Comparison of ENCODE assay signal across 8 mouse cellular contexts in genomic region chr4:134913413-134913812, GRCm38 (mm10). TPM values are rescaled to one million over a fixed set of nuclear protein-coding genes. Genes with fewer than 3 reads are reported as not detected.
DNase-seq lines count a peak whose midpoint lies in the region; ATAC-seq and TF ChIP-seq lines count a peak whose summit lies in the region.

No protein-coding gene starts in this region.

- H3K4me2 ChIP-seq in forebrain, postnatal 0 days (ENCODE audit: low read depth), result peak overlapping the region; percentile 58
- peak overlapping the region; percentile 68 for H3K4me2 ChIP-seq in liver, embryonic 11.5 days
- H3K4me2 ChIP-seq in midbrain, postnatal 0 days (ENCODE audit: low read depth, low read length, poor library complexity, severe bottlenecking), result peak overlapping the region; percentile 62
- peak overlapping the region; percentile 70 for H3K4me2 ChIP-seq in stomach, postnatal 0 days (replicated peaks; ENCODE audit: low read depth)

- peak; percentile 43 to 57 for DNase-seq in left cerebral cortex, adult 2 months (ENCODE audit: extremely low spot score in 1 of 2, low spot score in 2 of 2)
- no peak for DNase-seq in left cerebral cortex, adult 8-10 months (ENCODE audit: low spot score in 2 of 2)
- peak; percentile 77 for DNase-seq in cerebellum, adult 9-10 months
- peak; percentile 76 for DNase-seq in forebrain, postnatal 0 days
- peak; percentile 63 for DNase-seq in liver, embryonic 11.5 days (ENCODE audit: low spot score)
- DNase-seq in midbrain, postnatal 0 days (ENCODE audit: low spot score), result peak; percentile 71
- DNase-seq in stomach, postnatal 0 days (ENCODE audit: low spot score), result peak; percentile 75

- ATAC-seq in forebrain, postnatal 0 days, result no peak
- peak; percentile 14 for ATAC-seq in inflammation-experienced regulatory T-cells, adult 6 months
- no peak for ATAC-seq in liver, embryonic 11.5 days (replicated peaks; ENCODE audit: low FRiP score)
- ATAC-seq in midbrain, postnatal 0 days (ENCODE audit: low FRiP score), result no peak
- no peak for ATAC-seq in stomach, postnatal 0 days (ENCODE audit: low FRiP score, low TSS enrichment)

- H3K9me3 ChIP-seq in forebrain, postnatal 0 days (ENCODE audit: low read length), result no peaks in the 10 kb centered on the region
- H3K9me3 ChIP-seq in liver, embryonic 11.5 days (ENCODE audit: control insufficient read depth, low read length), result no peaks in the 10 kb centered on the region
- no peaks in the 10 kb centered on the region for H3K9me3 ChIP-seq in midbrain, postnatal 0 days (ENCODE audit: low read length)
- no peaks in the 10 kb centered on the region for H3K9me3 ChIP-seq in stomach, postnatal 0 days (ENCODE audit: control insufficient read depth, low read length)

- intact Hi-C loops in left cerebral cortex, adult 2 months (cut with DNase I), result no loop called here

- no peaks in the 10 kb centered on the region for H3K27me3 ChIP-seq in forebrain, postnatal 0 days (ENCODE audit: insufficient read depth, low read length)
- H3K27me3 ChIP-seq in liver, embryonic 11.5 days (replicated peaks; ENCODE audit: control insufficient read depth, insufficient read depth, low read length), result no peaks in the 10 kb centered on the region
- H3K27me3 ChIP-seq in midbrain, postnatal 0 days (ENCODE audit: insufficient read depth, low read length), result no peaks in the 10 kb centered on the region
- no peaks in the 10 kb centered on the region for H3K27me3 ChIP-seq in stomach, postnatal 0 days (ENCODE audit: control insufficient read depth, insufficient read depth, low read length)

- H3K4me1 ChIP-seq in forebrain, postnatal 0 days (ENCODE audit: insufficient read depth), result 0 out of 2 replicates have a peak, but pooled peaks cover 4% of the 10 kb centered on the region
- peaks cover 29% of the 10 kb centered on the region for H3K4me1 ChIP-seq in liver, embryonic 11.5 days (replicated peaks; ENCODE audit: control insufficient read depth, insufficient read depth, low read length)
- no peaks in the 10 kb centered on the region for H3K4me1 ChIP-seq in midbrain, postnatal 0 days (ENCODE audit: insufficient read depth, low read length)
- H3K4me1 ChIP-seq in stomach, postnatal 0 days (replicated peaks; ENCODE audit: control insufficient read depth, insufficient read depth), result peaks cover 3% of the 10 kb centered on the region; the same call in 1 of the 2 replicates

- H3K9ac ChIP-seq in forebrain, postnatal 0 days, result 0 out of 2 replicates have a peak overlapping the region, but pooled peaks have one; percentile 80
- H3K9ac ChIP-seq in liver, embryonic 11.5 days (ENCODE audit: low read depth, low read length), result 0 out of 2 replicates have a peak overlapping the region, but pooled peaks have one; percentile 25
- no peak overlapping the region for H3K9ac ChIP-seq in midbrain, postnatal 0 days (replicated peaks; ENCODE audit: low read length, poor library complexity, severe bottlenecking)
- H3K9ac ChIP-seq in stomach, postnatal 0 days (ENCODE audit: low read length), result no peak overlapping the region

- peaks cover 25% of the 10 kb centered on the region for H3K36me3 ChIP-seq in forebrain, postnatal 0 days (ENCODE audit: insufficient read depth)
- H3K36me3 ChIP-seq in liver, embryonic 11.5 days (ENCODE audit: control insufficient read depth, insufficient read depth, low read length), result peaks cover 19% of the 10 kb centered on the region
- H3K36me3 ChIP-seq in midbrain, postnatal 0 days (ENCODE audit: insufficient read depth, low read length), result peaks cover 12% of the 10 kb centered on the region
- H3K36me3 ChIP-seq in stomach, postnatal 0 days (ENCODE audit: control insufficient read depth, insufficient read depth, low read length), result peaks cover 10% of the 10 kb centered on the region

- 33% methylated on average over 3 of the region's 3 CpGs for WGBS in forebrain, postnatal 0 days
- 28% methylated on average over 3 of the region's 3 CpGs for WGBS in liver, embryonic 11.5 days
- WGBS in midbrain, postnatal 0 days, result 28% methylated on average over 3 of the region's 3 CpGs
- 32% methylated on average over 3 of the region's 3 CpGs for WGBS in stomach, postnatal 0 days

- TF ChIP-seq CTCF in left cerebral cortex, adult 2 months (IDR thresholded peaks at IDR 0.05), result peak; percentile 95
- peak; percentile 79 for TF ChIP-seq CTCF in forebrain, postnatal 0 days (IDR thresholded peaks at IDR 0.05; ENCODE audit: low read depth)
- peak; percentile 84 for TF ChIP-seq CTCF in midbrain, postnatal 0 days (IDR thresholded peaks at IDR 0.05)
- peak; percentile 87 for TF ChIP-seq CTCF in stomach, postnatal 0 days (IDR thresholded peaks at IDR 0.05; ENCODE audit: low read depth)

- H3K4me3 ChIP-seq in left cerebral cortex, adult 2 months, result peak overlapping the region; percentile 82
- peak overlapping the region; percentile 79 for H3K4me3 ChIP-seq in forebrain, postnatal 0 days (ENCODE audit: low read depth, low read length)
- peak overlapping the region; percentile 93 for H3K4me3 ChIP-seq in liver, embryonic 11.5 days (ENCODE audit: low read depth, low read length)
- H3K4me3 ChIP-seq in midbrain, postnatal 0 days (ENCODE audit: low read depth, low read length), result peak overlapping the region; percentile 70; the same call in 1 of the 2 replicates
- no peak overlapping the region for H3K4me3 ChIP-seq in stomach, postnatal 0 days (ENCODE audit: low read depth, low read length)

- no peak overlapping the region for H3K27ac ChIP-seq in left cerebral cortex, adult 2 months
- H3K27ac ChIP-seq in forebrain, postnatal 0 days (ENCODE audit: low read depth, low read length), result no peak overlapping the region
- H3K27ac ChIP-seq in liver, embryonic 11.5 days (ENCODE audit: low read depth, low read length), result no peak overlapping the region
- 0 out of 2 replicates have a peak overlapping the region, but pooled peaks have one; percentile 13 for H3K27ac ChIP-seq in midbrain, postnatal 0 days (ENCODE audit: low read depth, low read length)
- H3K27ac ChIP-seq in stomach, postnatal 0 days (replicated peaks), result no peak overlapping the region

- no peak for TF ChIP-seq EP300 in stomach, postnatal 0 days (optimal IDR thresholded peaks at IDR 0.05)

RNA-seq across cellular contexts. Expression of gene Tmem50a, which starts 1.4 kb away (rescaled TPM):
- total RNA-seq in left cerebral cortex, adult 2 months (2021), result 100 to 1,000 TPM; 113 to 116 TPM
- total RNA-seq in left cerebral cortex, adult 8-10 months (2022), result 100 to 1,000 TPM; 119 to 138 (median 124) TPM
- total RNA-seq in forebrain, postnatal 0 days (2014; rRNA removed), result 165 and 174 TPM in 2 replicates
- polyA plus RNA-seq in forebrain, postnatal 0 days (2015; fragmentation: Nextera tagmentation; extraction: Ambion mirVana), result 200 and 248 TPM in 2 replicates
- 100 to 1,000 TPM; 542 to 558 (median 542) TPM for polyA plus RNA-seq in inflammation-experienced regulatory T-cells, adult 6 months (2017; shearing (Covaris generic))
- polyA plus RNA-seq in liver, embryonic 11.5 days (2014; fragmentation: Nextera tagmentation; extraction: Ambion mirVana), result 129 and 131 TPM in 2 replicates
- 165 and 206 TPM in 2 replicates for total RNA-seq in midbrain, postnatal 0 days (2014; rRNA removed)
- 251 and 262 TPM in 2 replicates for polyA plus RNA-seq in midbrain, postnatal 0 days (2015; fragmentation: Nextera tagmentation; extraction: Ambion mirVana)
- polyA plus RNA-seq in stomach, postnatal 0 days (2015; fragmentation: Nextera tagmentation; extraction: Ambion mirVana), result 187 and 193 TPM in 2 replicates

RNA-seq across cellular contexts. Expression of gene Rsrp1, which starts 10.0 kb away (rescaled TPM):
- 100 to 1,000 TPM; 284 to 304 TPM for total RNA-seq in left cerebral cortex, adult 2 months (2021)
- 100 to 1,000 TPM; 218 to 302 (median 272) TPM for total RNA-seq in left cerebral cortex, adult 8-10 months (2022)
- total RNA-seq in forebrain, postnatal 0 days (2014; rRNA removed), result 93.3 and 95.4 TPM in 2 replicates
- polyA plus RNA-seq in forebrain, postnatal 0 days (2015; fragmentation: Nextera tagmentation; extraction: Ambion mirVana), result 180 and 225 TPM in 2 replicates
- 100 to 1,000 TPM; 184 to 307 (median 297) TPM for polyA plus RNA-seq in inflammation-experienced regulatory T-cells, adult 6 months (2017; shearing (Covaris generic))
- polyA plus RNA-seq in liver, embryonic 11.5 days (2014; fragmentation: Nextera tagmentation; extraction: Ambion mirVana), result 360 and 390 TPM in 2 replicates
- total RNA-seq in midbrain, postnatal 0 days (2014; rRNA removed), result 109 and 115 TPM in 2 replicates
- 319 and 323 TPM in 2 replicates for polyA plus RNA-seq in midbrain, postnatal 0 days (2015; fragmentation: Nextera tagmentation; extraction: Ambion mirVana)
- polyA plus RNA-seq in stomach, postnatal 0 days (2015; fragmentation: Nextera tagmentation; extraction: Ambion mirVana), result 278 and 283 TPM in 2 replicates

RNA-seq across cellular contexts. Expression of gene Syf2, which starts 17.3 kb away (rescaled TPM):
- 10 to 100 TPM; 53.9 to 58.7 TPM for total RNA-seq in left cerebral cortex, adult 2 months (2021)
- total RNA-seq in left cerebral cortex, adult 8-10 months (2022), result 10 to 100 TPM; 48.4 to 62.7 (median 56.9) TPM
- 53.3 and 64.9 TPM in 2 replicates for total RNA-seq in forebrain, postnatal 0 days (2014; rRNA removed)
- 75.0 and 84.9 TPM in 2 replicates for polyA plus RNA-seq in forebrain, postnatal 0 days (2015; fragmentation: Nextera tagmentation; extraction: Ambion mirVana)
- polyA plus RNA-seq in inflammation-experienced regulatory T-cells, adult 6 months (2017; shearing (Covaris generic)), result 100 to 1,000 TPM; 206 to 224 (median 212) TPM
- 83.9 and 89.4 TPM in 2 replicates for polyA plus RNA-seq in liver, embryonic 11.5 days (2014; fragmentation: Nextera tagmentation; extraction: Ambion mirVana)
- total RNA-seq in midbrain, postnatal 0 days (2014; rRNA removed), result 39.8 and 45.3 TPM in 2 replicates
- 69.4 and 70.7 TPM in 2 replicates for polyA plus RNA-seq in midbrain, postnatal 0 days (2015; fragmentation: Nextera tagmentation; extraction: Ambion mirVana)
- 74.1 and 77.9 TPM in 2 replicates for polyA plus RNA-seq in stomach, postnatal 0 days (2015; fragmentation: Nextera tagmentation; extraction: Ambion mirVana)

RNA-seq across cellular contexts. Expression of gene Rhd, which starts 49.1 kb away (rescaled TPM):
- not detected for total RNA-seq in left cerebral cortex, adult 2 months (2021)
- total RNA-seq in left cerebral cortex, adult 8-10 months (2022), result under 1 TPM in 1 of 4 experiments, not detected in 3; 0.50 TPM
- 0.19 and 0.38 TPM in 2 replicates for total RNA-seq in forebrain, postnatal 0 days (2014; rRNA removed)
- polyA plus RNA-seq in forebrain, postnatal 0 days (2015; fragmentation: Nextera tagmentation; extraction: Ambion mirVana), result 0.14 and 0.70 TPM in 2 replicates
- under 1 TPM in 2 of 3 experiments, not detected in 1; 0.31 to 0.36 TPM for polyA plus RNA-seq in inflammation-experienced regulatory T-cells, adult 6 months (2017; shearing (Covaris generic))
- 213 and 235 TPM in 2 replicates for polyA plus RNA-seq in liver, embryonic 11.5 days (2014; fragmentation: Nextera tagmentation; extraction: Ambion mirVana)
- total RNA-seq in midbrain, postnatal 0 days (2014; rRNA removed), result 1.4 and 1.5 TPM in 2 replicates
- polyA plus RNA-seq in midbrain, postnatal 0 days (2015; fragmentation: Nextera tagmentation; extraction: Ambion mirVana), result 0.98 and 1.5 TPM in 2 replicates
- polyA plus RNA-seq in stomach, postnatal 0 days (2015; fragmentation: Nextera tagmentation; extraction: Ambion mirVana), result 0.47 TPM in 2 replicates

Comparison
In these comparisons a context has a peak if more than half of its experiments do, and no peak if none do; other contexts are left out.
1. DNase-seq: peak in left cerebral cortex, adult 2 months (2 of 2), cerebellum, adult 9-10 months (single experiment), forebrain, postnatal 0 days (single experiment), liver, embryonic 11.5 days (single experiment), midbrain, postnatal 0 days (single experiment) and stomach, postnatal 0 days (single experiment); none in left cerebral cortex, adult 8-10 months (0 of 2).
2. H3K9ac ChIP-seq: peak in forebrain, postnatal 0 days (single experiment) and liver, embryonic 11.5 days (single experiment); none in midbrain, postnatal 0 days (single experiment) and stomach, postnatal 0 days (single experiment).
3. Peak in every context shown above with its lines, with median percentiles within 50 percentile points of each other: CTCF ChIP-seq and H3K4me2 ChIP-seq.